Mouse (Mus musculus): ENCODE results near the gene 4930447C04Rik. TPM values are rescaled to one million over a fixed set of nuclear protein-coding genes. Genes with fewer than 3 reads are reported as not detected.
A peak's percentile ranks its signal among the peaks of the same experiment; 100 is the strongest.

Gene 4930447C04Rik
- polyA plus RNA-seq, 1 experiment from 2014 or later, result 2.0 TPM

- no peak overlapping the region for H3K27ac ChIP-seq (ENCODE audit: low read length)
- H3K4me3 ChIP-seq (ENCODE audit: low read depth, low read length), result no peak overlapping the region
- H3K4me2 ChIP-seq (replicated peaks; ENCODE audit: low read depth, low read length), result no peak overlapping the region
- no peaks in the 10 kb centered on the region for H3K36me3 ChIP-seq (ENCODE audit: control insufficient read depth, insufficient read depth, low read length)
- no peaks in the 10 kb centered on the region for H3K9me3 ChIP-seq (ENCODE audit: control insufficient read depth, low read depth, low read length)
- H3K27me3 ChIP-seq (ENCODE audit: control insufficient read depth, insufficient read depth, low read length), result peaks cover 58% of the 10 kb centered on the region
- H3K4me1 ChIP-seq (ENCODE audit: control insufficient read depth, insufficient read depth, low read length), result peaks cover 5% of the 10 kb centered on the region; the same call in 1 of the 2 replicates
- H3K9ac ChIP-seq (replicated peaks; ENCODE audit: low read depth, low read length), result no peak overlapping the region
- ATAC-seq (ENCODE audit: insufficient number of reproducible peaks, insufficient read depth, low FRiP score, low read depth), result no peak
Observed at GRCm38 (mm10) chr12:72946805-72947204, 6.2 kb upstream of the 4930447C04Rik start.

GRCm38 (mm10) chr12:72946064-72946395 is 5.5 kb upstream of the 4930447C04Rik start:
- H3K27me3 ChIP-seq (ENCODE audit: control insufficient read depth, insufficient read depth, low read length), result peaks cover 62% of the 10 kb centered on the region
- H3K4me3 ChIP-seq (ENCODE audit: low read depth, low read length), result 0 out of 2 replicates have a peak overlapping the region, but pooled peaks have one; percentile 30
- H3K36me3 ChIP-seq (ENCODE audit: control insufficient read depth, insufficient read depth, low read length), result no peaks in the 10 kb centered on the region
- WGBS, result 8% methylated on average over 8 of the region's 8 CpGs
- H3K27ac ChIP-seq (ENCODE audit: low read length), result no peak overlapping the region
- H3K4me2 ChIP-seq (replicated peaks; ENCODE audit: low read depth, low read length), result peak overlapping the region; percentile 46; the same call in 1 of the 2 replicates
- no peak overlapping the region for H3K9ac ChIP-seq (replicated peaks; ENCODE audit: low read depth, low read length)
- no peak for ATAC-seq (ENCODE audit: insufficient number of reproducible peaks, insufficient read depth, low FRiP score, low read depth)
- H3K9me3 ChIP-seq (ENCODE audit: control insufficient read depth, low read depth, low read length), result no peaks in the 10 kb centered on the region
- H3K4me1 ChIP-seq (ENCODE audit: control insufficient read depth, insufficient read depth, low read length), result peaks cover 5% of the 10 kb centered on the region; the same call in 1 of the 2 replicates

GRCm38 (mm10) chr12:72945301-72946063 is 4.9 kb upstream of the 4930447C04Rik start:
- H3K9ac ChIP-seq (replicated peaks; ENCODE audit: low read depth, low read length), result no peak overlapping the region
- H3K4me3 ChIP-seq (ENCODE audit: low read depth, low read length), result peak overlapping the region; percentile 30
- H3K9me3 ChIP-seq (ENCODE audit: control insufficient read depth, low read depth, low read length), result no peaks in the 10 kb centered on the region
- no peaks in the 10 kb centered on the region for H3K36me3 ChIP-seq (ENCODE audit: control insufficient read depth, insufficient read depth, low read length)
- H3K4me2 ChIP-seq (replicated peaks; ENCODE audit: low read depth, low read length), result peak overlapping the region; percentile 46
- H3K27me3 ChIP-seq (ENCODE audit: control insufficient read depth, insufficient read depth, low read length), result peaks cover 65% of the 10 kb centered on the region
- H3K27ac ChIP-seq (ENCODE audit: low read length), result no peak overlapping the region
- under 1% methylated on average over 78 of the region's 89 CpGs for WGBS
- ATAC-seq (ENCODE audit: insufficient number of reproducible peaks, insufficient read depth, low FRiP score, low read depth), result no peak
- peaks cover 5% of the 10 kb centered on the region; the same call in 1 of the 2 replicates for H3K4me1 ChIP-seq (ENCODE audit: control insufficient read depth, insufficient read depth, low read length)

DNA sequence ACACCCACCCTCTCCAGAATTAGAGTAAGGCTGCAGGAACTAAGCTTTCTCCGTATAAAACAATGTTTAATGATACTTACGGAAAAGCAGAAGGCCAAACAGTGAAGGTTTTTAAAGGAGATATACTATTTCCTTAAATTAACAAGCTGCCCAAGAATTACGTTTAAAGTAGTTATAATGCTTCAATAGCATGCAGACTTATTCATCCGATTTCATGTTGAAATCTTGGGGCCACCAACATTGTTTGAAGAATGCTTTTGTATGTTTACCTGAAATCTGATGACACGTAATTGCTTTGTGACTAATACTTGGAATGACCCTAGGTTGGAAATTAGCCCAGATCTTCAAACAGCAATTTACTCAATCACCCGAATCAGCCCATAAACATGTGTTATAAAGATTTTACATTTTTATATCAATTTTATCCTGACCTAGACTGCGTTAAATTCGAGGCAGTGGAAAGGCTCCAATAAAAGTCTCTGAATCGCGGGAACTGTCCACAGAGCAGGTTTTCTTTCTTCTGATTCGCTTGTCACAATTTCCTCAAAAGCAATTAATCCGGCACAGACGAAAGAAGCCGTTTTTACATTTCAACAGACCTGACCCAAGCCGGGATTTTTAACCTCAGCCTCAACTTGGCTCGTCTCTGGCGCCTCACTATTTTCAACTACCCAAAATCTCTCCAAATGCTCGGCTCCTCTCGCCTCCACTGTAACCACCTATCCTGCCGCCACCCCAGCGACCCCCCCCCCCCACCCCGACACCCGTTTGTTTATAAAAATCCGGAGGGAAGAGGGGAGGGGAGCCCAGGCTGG is 4.0 kb upstream of the 4930447C04Rik start:
- peaks cover 8% of the 10 kb centered on the region; the same call in 1 of the 2 replicates for H3K4me1 ChIP-seq (ENCODE audit: control insufficient read depth, insufficient read depth, low read length)
- ATAC-seq (ENCODE audit: insufficient number of reproducible peaks, insufficient read depth, low FRiP score, low read depth), result no peak
- peak overlapping the region; percentile 46 for H3K4me2 ChIP-seq (replicated peaks; ENCODE audit: low read depth, low read length)
- H3K36me3 ChIP-seq (ENCODE audit: control insufficient read depth, insufficient read depth, low read length), result no peaks in the 10 kb centered on the region
- 1% methylated on average over 24 of the region's 24 CpGs for WGBS
- no peak overlapping the region for H3K9ac ChIP-seq (replicated peaks; ENCODE audit: low read depth, low read length)
- no peaks in the 10 kb centered on the region for H3K9me3 ChIP-seq (ENCODE audit: control insufficient read depth, low read depth, low read length)
- H3K27me3 ChIP-seq (ENCODE audit: control insufficient read depth, insufficient read depth, low read length), result peaks cover 74% of the 10 kb centered on the region
- peak overlapping the region; percentile 30; the same call in 1 of the 2 replicates for H3K4me3 ChIP-seq (ENCODE audit: low read depth, low read length)
- H3K27ac ChIP-seq (ENCODE audit: low read length), result no peak overlapping the region

DNA sequence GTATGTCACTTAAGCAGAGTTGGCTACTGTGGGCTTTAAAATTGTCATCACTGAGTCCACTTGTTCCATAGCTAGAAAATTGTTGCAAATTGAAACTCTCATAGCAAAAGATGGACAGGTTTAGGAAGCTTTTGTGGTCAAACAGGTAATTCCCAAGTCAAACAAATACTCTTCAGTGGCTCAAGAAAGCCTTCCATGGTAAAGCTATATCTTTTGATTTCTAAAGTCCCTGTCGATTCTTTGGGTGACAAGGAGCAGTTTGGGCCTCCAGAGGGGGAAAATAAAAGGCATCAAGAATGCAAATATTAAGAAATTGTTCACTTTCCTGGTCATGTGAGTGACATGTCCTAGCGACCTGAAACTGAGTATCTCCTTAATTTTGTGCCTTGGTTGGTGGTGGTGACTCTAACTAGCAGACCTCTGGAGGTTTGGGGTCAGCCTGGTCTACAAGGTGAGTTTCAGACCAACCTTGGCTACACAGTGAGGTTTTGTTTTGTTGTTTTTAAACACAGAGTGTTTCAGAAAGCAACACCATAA is 3.1 kb upstream of the 4930447C04Rik start:
- H3K27me3 ChIP-seq (ENCODE audit: control insufficient read depth, insufficient read depth, low read length), result peaks cover 80% of the 10 kb centered on the region
- 11% methylated on average over 2 of the region's 2 CpGs for WGBS
- no peak overlapping the region for H3K27ac ChIP-seq (ENCODE audit: low read length)
- no peaks in the 10 kb centered on the region for H3K36me3 ChIP-seq (ENCODE audit: control insufficient read depth, insufficient read depth, low read length)
- peaks cover 9% of the 10 kb centered on the region; the same call in 1 of the 2 replicates for H3K4me1 ChIP-seq (ENCODE audit: control insufficient read depth, insufficient read depth, low read length)
- no peaks in the 10 kb centered on the region for H3K9me3 ChIP-seq (ENCODE audit: control insufficient read depth, low read depth, low read length)
- no peak for ATAC-seq (ENCODE audit: insufficient number of reproducible peaks, insufficient read depth, low FRiP score, low read depth)
- no peak overlapping the region for H3K4me3 ChIP-seq (ENCODE audit: low read depth, low read length)
- no peak overlapping the region for H3K9ac ChIP-seq (replicated peaks; ENCODE audit: low read depth, low read length)
- H3K4me2 ChIP-seq (replicated peaks; ENCODE audit: low read depth, low read length), result no peak overlapping the region

DNA sequence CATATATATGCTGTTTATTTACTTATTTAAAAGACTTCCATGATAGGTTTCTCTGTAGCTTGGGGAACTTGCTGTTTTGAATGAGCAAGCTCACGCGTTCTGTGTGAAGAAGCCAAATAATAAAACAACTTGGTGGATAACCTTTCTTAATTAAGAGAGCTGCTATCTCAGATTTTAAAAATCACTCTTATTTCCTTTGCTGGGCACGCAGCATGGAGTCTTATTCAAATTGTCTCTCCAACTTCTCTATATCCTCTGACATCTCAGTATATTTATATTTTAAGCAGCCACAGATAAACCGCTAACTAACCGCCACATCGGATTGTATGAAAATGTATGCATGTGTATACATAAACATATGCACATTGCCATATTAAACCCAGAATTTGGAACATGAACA is 1.6 kb upstream of the 4930447C04Rik start:
- Histone ChIP-seq H3K27ac (ENCODE audit: low read length) (no peak overlapping the region), H3K4me2 (replicated peaks; ENCODE audit: low read depth, low read length) (no peak overlapping the region), H3K9me3 (ENCODE audit: control insufficient read depth, low read depth, low read length) (no peaks in the 10 kb centered on the region), H3K4me3 (ENCODE audit: low read depth, low read length) (no peak overlapping the region), H3K9ac (replicated peaks; ENCODE audit: low read depth, low read length) (no peak overlapping the region), H3K36me3 (ENCODE audit: control insufficient read depth, insufficient read depth, low read length) (no peaks in the 10 kb centered on the region), H3K4me1 (ENCODE audit: control insufficient read depth, insufficient read depth, low read length) (peaks cover 9% of the 10 kb centered on the region; the same call in 1 of the 2 replicates), H3K27me3 (ENCODE audit: control insufficient read depth, insufficient read depth, low read length) (peaks cover 83% of the 10 kb centered on the region)
- no peak for ATAC-seq (ENCODE audit: insufficient number of reproducible peaks, insufficient read depth, low FRiP score, low read depth)
- 23% methylated on average over 6 of the region's 6 CpGs for WGBS

- Histone ChIP-seq H3K9me3 (ENCODE audit: control insufficient read depth, low read depth, low read length) (no peaks in the 10 kb centered on the region), H3K36me3 (ENCODE audit: control insufficient read depth, insufficient read depth, low read length) (no peaks in the 10 kb centered on the region), H3K9ac (replicated peaks; ENCODE audit: low read depth, low read length) (no peak overlapping the region), H3K4me2 (replicated peaks; ENCODE audit: low read depth, low read length) (no peak overlapping the region), H3K27me3 (ENCODE audit: control insufficient read depth, insufficient read depth, low read length) (peaks cover 80% of the 10 kb centered on the region), H3K27ac (ENCODE audit: low read length) (no peak overlapping the region), H3K4me1 (ENCODE audit: control insufficient read depth, insufficient read depth, low read length) (peaks cover 9% of the 10 kb centered on the region; the same call in 1 of the 2 replicates), H3K4me3 (ENCODE audit: low read depth, low read length) (no peak overlapping the region)
- WGBS, result under 1% methylated on average over 32 of the region's 32 CpGs
- ATAC-seq (ENCODE audit: insufficient number of reproducible peaks, insufficient read depth, low FRiP score, low read depth), result no peak
Observed at GRCm38 (mm10) chr12:72941398-72942051, 951 bp upstream of the 4930447C04Rik start.

DNA sequence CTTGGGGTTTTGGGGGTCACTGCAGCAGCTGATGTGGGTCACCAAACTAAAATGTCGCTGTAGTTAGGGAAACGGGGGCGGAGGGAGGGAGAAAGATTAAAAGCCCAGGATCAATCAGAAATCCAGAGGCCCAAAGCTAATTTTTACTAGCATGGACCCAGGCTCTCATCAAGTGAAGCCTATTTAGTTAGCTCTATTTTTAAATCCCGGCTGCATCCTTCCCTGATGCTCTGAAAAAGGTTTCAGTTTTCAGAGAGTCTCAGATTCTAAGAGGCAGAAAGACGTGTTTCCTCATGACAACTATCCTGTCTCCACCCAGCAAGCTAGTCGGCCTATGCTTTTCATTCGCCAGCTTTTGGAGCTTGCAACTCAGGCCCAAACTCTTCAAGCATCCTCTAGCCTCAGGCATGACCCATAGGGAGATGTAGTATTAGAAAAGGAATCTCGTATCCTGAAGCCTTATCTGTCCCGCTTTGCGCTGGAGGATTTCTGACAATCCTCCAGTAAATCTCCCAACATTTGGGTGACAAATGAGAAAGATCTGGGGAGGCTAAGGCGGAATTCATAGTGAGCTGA is 336 bp upstream of the 4930447C04Rik start:
- H3K4me2 ChIP-seq (replicated peaks; ENCODE audit: low read depth, low read length), result no peak overlapping the region
- 4% methylated on average over 11 of the region's 11 CpGs for WGBS

More for the DNA sequence above, 336 bp upstream of the 4930447C04Rik start:
- no peak overlapping the region for H3K9ac ChIP-seq (replicated peaks; ENCODE audit: low read depth, low read length)
- no peaks in the 10 kb centered on the region for H3K9me3 ChIP-seq (ENCODE audit: control insufficient read depth, low read depth, low read length)
- H3K4me1 ChIP-seq (ENCODE audit: control insufficient read depth, insufficient read depth, low read length), result peaks cover 9% of the 10 kb centered on the region; the same call in 1 of the 2 replicates
- H3K4me3 ChIP-seq (ENCODE audit: low read depth, low read length), result no peak overlapping the region
- no peak for ATAC-seq (ENCODE audit: insufficient number of reproducible peaks, insufficient read depth, low FRiP score, low read depth)
- no peak overlapping the region for H3K27ac ChIP-seq (ENCODE audit: low read length)
- H3K36me3 ChIP-seq (ENCODE audit: control insufficient read depth, insufficient read depth, low read length), result no peaks in the 10 kb centered on the region
- H3K27me3 ChIP-seq (ENCODE audit: control insufficient read depth, insufficient read depth, low read length), result peaks cover 78% of the 10 kb centered on the region

All from stomach, embryonic 14.5 days (tissue).